Mouse (Mus musculus) liver, postnatal 0 days (tissue): ENCODE results near the gene Eif2b4. TPM values are rescaled to one million over a fixed set of nuclear protein-coding genes. Genes with fewer than 3 reads are reported as not detected.

Experiments
- ATAC-seq: fragments of 200-750 bp; cut with Nextera tagmentation; 2 replicates; pipeline ENCODE4 v1.8.0; 2017; ENCODE audit warnings: mild to moderate bottlenecking, moderate library complexity
- DNase-seq: peaks from one replicate; pipeline ENCODE4 v3.0.0-alpha.2; 2016
- H3K27ac ChIP-seq: fragments of 300-500 bp; sonication (generic); 2 replicates; pipeline ENCODE4 v1.5.1; 2014; ENCODE audit warnings: antibody characterized with exemption, moderate library complexity, mild to moderate bottlenecking, low read depth
- H3K27me3 ChIP-seq: fragments of 300-500 bp; sonication (generic); 2 replicates; pipeline ENCODE4 v1.6.1; 2014; ENCODE audit warnings: low read length, control low read depth, mixed read lengths; ENCODE audit not compliant: insufficient read depth
- H3K36me3 ChIP-seq: fragments of 300-500 bp; sonication (generic); replicated peaks from 2 replicates; pipeline ENCODE4 v1.6.1; 2014; ENCODE audit warnings: mild to moderate bottlenecking, control low read depth, low read length, moderate library complexity, mixed read lengths; ENCODE audit not compliant: insufficient read depth
- H3K4me1 ChIP-seq: fragments of 300-500 bp; sonication (generic); 2 replicates; pipeline ENCODE4 v1.6.1; 2014; ENCODE audit warnings: antibody characterized with exemption, mild to moderate bottlenecking, control low read depth; ENCODE audit not compliant: insufficient read depth
- H3K4me2 ChIP-seq: fragments of 300-500 bp; sonication (generic); 2 replicates; pipeline ENCODE4 v1.6.1; 2014; ENCODE audit warnings: low read depth, mild to moderate bottlenecking, low read length, moderate library complexity, mixed read lengths
- H3K4me3 ChIP-seq: fragments of 300-500 bp; sonication (generic); 2 replicates; pipeline ENCODE4 v1.5.1; 2014; ENCODE audit warnings: low read depth, low read length
- H3K9ac ChIP-seq: fragments of 300-500 bp; sonication (generic); replicated peaks from 2 replicates; pipeline ENCODE4 v1.6.1; 2014; ENCODE audit warnings: mild to moderate bottlenecking, moderate library complexity
- H3K9me3 ChIP-seq: fragments of 300-500 bp; sonication (generic); 2 replicates; pipeline ENCODE4 v1.6.1; 2016; ENCODE audit warnings: mild to moderate bottlenecking, control low read depth, low read length, mixed read lengths
- CTCF ChIP-seq: sonication (generic); IDR thresholded peaks from 2 replicates; pipeline ENCODE4 v1.5.1; 2016; ENCODE audit warnings: antibody characterized with exemption, low read depth
- EP300 ChIP-seq: IDR thresholded peaks from 2 replicates; pipeline ENCODE4 v1.6.1; 2016; ENCODE audit warnings: antibody characterized with exemption, low read depth, mild to moderate bottlenecking
- WGBS: fragments of 180-500 bp; shearing (Covaris S2); extraction: QIAGEN DNeasy Blood & Tissue Kit; methylation state at CpG from one replicate; pipeline ENCODE4 v1.1.7; 2014; ENCODE audit not compliant: insufficient replicate concordance; 5-methylcytosine and 5-hydroxymethylcytosine counted together
- polyA plus RNA-seq: library from polyadenylated mRNA; unstranded; fragments of >200 nt; fragmentation: Nextera tagmentation; extraction: Ambion mirVana; gene quantifications from 2 replicates; pipeline ENCODE4 v1.2.1, GENCODE M21; 2015

Eif2b4 gene
- polyA plus RNA-seq, 1 experiment from 2014 or later: 35.5 TPM

DNA sequence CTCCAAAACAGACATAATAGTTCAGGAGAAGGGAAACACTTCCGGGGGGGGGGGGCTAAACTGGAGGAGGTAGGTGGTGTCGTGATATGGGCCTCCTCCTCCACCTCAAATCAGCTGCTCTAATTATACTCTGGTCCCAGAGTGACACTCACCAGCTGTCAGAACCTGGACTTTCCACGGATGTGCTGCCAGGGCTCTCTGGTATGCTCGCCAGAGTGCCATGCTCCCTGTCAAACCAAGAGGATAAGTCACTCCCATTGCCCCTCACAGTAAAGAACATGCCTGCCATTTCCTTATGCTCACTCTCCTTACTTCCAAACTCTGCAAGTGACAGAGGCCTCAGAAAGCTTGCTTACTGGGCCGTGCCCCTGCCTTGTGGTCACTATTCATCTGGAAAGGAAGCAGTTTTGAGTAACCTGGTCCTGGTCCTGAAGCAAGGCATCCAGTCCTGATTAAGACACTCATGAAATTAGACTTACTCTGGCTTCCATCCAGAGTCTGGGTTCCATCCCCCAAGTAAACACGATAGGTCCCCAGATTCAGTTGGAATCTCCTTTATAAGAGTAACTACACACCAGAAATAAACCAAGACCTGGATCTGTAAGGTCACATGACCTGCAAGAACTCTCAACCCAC lies 39.6 kb downstream of the Eif2b4 start:
- Histone ChIP-seq H3K36me3 (peaks cover 25% of the 10 kb centered on the region), H3K9ac (peak overlapping the region; percentile 72), H3K27me3 (no peaks in the 10 kb centered on the region), H3K4me3 (peak overlapping the region; percentile 74), H3K27ac (no peak overlapping the region), H3K4me2 (peak overlapping the region; percentile 82), H3K9me3 (no peaks in the 10 kb centered on the region), H3K4me1 (peaks cover 12% of the 10 kb centered on the region)
- 30% methylated on average over 6 of the region's 6 CpGs for WGBS
- DNase-seq (no peak), ATAC-seq (peak; percentile 1)
- TF ChIP-seq EP300 (no peak), CTCF (no peak)

- 78% methylated on average over 3 of the region's 3 CpGs for WGBS
- Histone ChIP-seq H3K4me3 (no peak overlapping the region), H3K9me3 (no peaks in the 10 kb centered on the region), H3K27me3 (no peaks in the 10 kb centered on the region), H3K9ac (no peak overlapping the region), H3K36me3 (peaks cover 8% of the 10 kb centered on the region), H3K4me1 (peaks cover 12% of the 10 kb centered on the region), H3K4me2 (no peak overlapping the region), H3K27ac (no peak overlapping the region)
- ATAC-seq (0 out of 2 replicates have a peak, but pooled peaks have one; percentile 22), DNase-seq (no peak)
- TF ChIP-seq EP300: no peak
- peak; percentile 37 for TF ChIP-seq CTCF
Observed at GRCm38 (mm10) chr5:31151746-31152145, 41.5 kb downstream of the Eif2b4 start.

- no peak for DNase-seq
- no peaks in the 10 kb centered on the region for H3K9me3 ChIP-seq
- no peak for TF ChIP-seq EP300
- no peak for TF ChIP-seq CTCF
Observed at GRCm38 (mm10) chr5:31149781-31150180, 43.4 kb downstream of the Eif2b4 start.

GRCm38 (mm10) chr5:31138968-31139425 lies 54.2 kb downstream of the Eif2b4 start:
- Histone ChIP-seq H3K27me3 (peaks cover 49% of the 10 kb centered on the region), H3K9ac (no peak overlapping the region), H3K4me3 (no peak overlapping the region), H3K4me2 (no peak overlapping the region), H3K36me3 (no peaks in the 10 kb centered on the region), H3K9me3 (no peaks in the 10 kb centered on the region), H3K27ac (no peak overlapping the region), H3K4me1 (0 out of 2 replicates have a peak, but pooled peaks cover 4% of the 10 kb centered on the region)
- TF ChIP-seq CTCF (no peak), EP300 (no peak)
- DNase-seq (no peak), ATAC-seq (no peak)
- 11% methylated on average over 9 of the region's 9 CpGs for WGBS

More at GRCm38 (mm10) chr5:31149781-31150180, 43.4 kb downstream of the Eif2b4 start:
- Histone ChIP-seq H3K36me3 (peaks cover 5% of the 10 kb centered on the region; the same call in 1 of the 2 replicates), H3K4me1 (peaks cover 11% of the 10 kb centered on the region), H3K4me3 (no peak overlapping the region), H3K27ac (no peak overlapping the region), H3K9ac (no peak overlapping the region), H3K27me3 (no peaks in the 10 kb centered on the region), H3K4me2 (no peak overlapping the region)
- 73% methylated on average over 4 of the region's 4 CpGs for WGBS
- no peak for ATAC-seq

DNA sequence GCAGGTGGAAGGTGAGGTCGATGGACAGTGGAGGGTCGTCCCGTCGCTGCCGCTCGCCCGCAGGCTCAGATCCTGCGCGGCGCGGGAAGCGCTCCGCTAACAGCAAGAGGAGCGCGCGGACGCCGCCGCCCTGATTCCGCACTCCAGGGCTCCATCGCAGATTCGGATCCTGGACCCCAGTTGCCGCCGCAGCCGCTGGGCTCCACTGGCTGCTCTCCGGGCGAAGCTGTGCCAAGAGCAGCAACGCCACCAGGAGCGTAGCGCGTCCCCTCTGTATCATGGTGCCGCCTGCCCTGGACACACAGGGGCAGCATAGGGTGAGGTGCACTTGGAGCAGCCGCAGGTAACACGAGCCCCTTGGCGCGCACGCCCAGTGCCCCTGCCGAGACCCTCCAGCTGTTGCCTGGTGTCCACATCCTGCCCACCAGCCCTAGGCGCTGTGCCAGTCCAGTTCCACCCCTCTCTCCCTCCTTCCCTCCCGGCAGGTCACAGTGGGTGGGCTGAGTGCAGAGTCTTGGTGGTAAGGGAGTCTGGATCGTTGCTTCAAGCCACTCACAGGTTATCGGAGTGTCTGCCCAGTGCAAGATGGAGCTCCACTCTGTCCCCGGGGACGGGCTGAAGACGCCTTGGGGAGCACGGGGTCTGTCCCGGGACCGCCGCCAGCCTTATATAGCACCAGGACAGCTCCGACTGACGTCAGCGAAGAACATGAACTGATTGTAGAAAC lies 54.8 kb downstream of the Eif2b4 start, which contains the start of gene Ucn:
Ucn (minus strand) TSS at position 589 of the 727 bp plus-strand sequence.
- H3K9ac ChIP-seq: no peak within 1 kb of the TSS
- TF ChIP-seq CTCF (no peak), EP300 (no peak)
- H3K27me3 ChIP-seq: peaks cover 54% of the 10 kb centered on the region
- H3K4me2 ChIP-seq: no peak within 1 kb of the TSS
- H3K27ac ChIP-seq: no peak within 1 kb of the TSS
- H3K4me3 ChIP-seq: no peak within 1 kb of the TSS
- WGBS: 3% methylated on average over 47 of the region's 52 CpGs
- no peaks in the 10 kb centered on the region for H3K9me3 ChIP-seq
- 0 out of 2 replicates have a peak, but pooled peaks cover 4% of the 10 kb centered on the region for H3K4me1 ChIP-seq
- ATAC-seq: no peak
- DNase-seq: no peak
- H3K36me3 ChIP-seq: no peaks in the 10 kb centered on the region

GRCm38 (mm10) chr5:31137658-31138057 lies 55.6 kb downstream of the Eif2b4 start:
- Histone ChIP-seq H3K27ac (no peak overlapping the region), H3K27me3 (peaks cover 54% of the 10 kb centered on the region), H3K4me1 (0 out of 2 replicates have a peak, but pooled peaks cover 4% of the 10 kb centered on the region), H3K4me3 (no peak overlapping the region), H3K9ac (no peak overlapping the region), H3K9me3 (no peaks in the 10 kb centered on the region), H3K36me3 (no peaks in the 10 kb centered on the region), H3K4me2 (no peak overlapping the region)
- ATAC-seq (no peak), DNase-seq (no peak)
- no peak for TF ChIP-seq EP300
- TF ChIP-seq CTCF: no peak
- 4% methylated on average over 13 of the region's 13 CpGs for whole genome bisulfite sequencing

Other genes with a start within 250 kb of the Eif2b4 start
- gene Cgref1, start 247.8 kb downstream of the Eif2b4 start, polyA plus RNA-seq: 18.7 and 22.8 TPM in 2 replicates
- 79.2 and 80.6 TPM in 2 replicates for gene Preb, start 233.1 kb downstream of the Eif2b4 start, polyA plus RNA-seq
- gene Tcf23, start 224.8 kb downstream of the Eif2b4 start, polyA plus RNA-seq: 0.05 TPM in 1 of 2 replicates, not detected in the other
- 162 and 169 TPM in 2 replicates for gene Atraid, start 145.1 kb downstream of the Eif2b4 start, polyA plus RNA-seq
- 3.1 and 3.7 TPM in 2 replicates for gene Slc5a6, start 144.5 kb downstream of the Eif2b4 start, polyA plus RNA-seq
- gene Cad, start 138.7 kb downstream of the Eif2b4 start, polyA plus RNA-seq: 3.1 and 4.2 TPM in 2 replicates
- not detected in 2 replicates for gene Dnajc5g, start 87.1 kb downstream of the Eif2b4 start, polyA plus RNA-seq
- 0.24 and 0.72 TPM in 2 replicates for gene Slc30a3, start 85.2 kb downstream of the Eif2b4 start, polyA plus RNA-seq
- 0.12 and 0.86 TPM in 2 replicates for gene Trim54, start 76.7 kb downstream of the Eif2b4 start, polyA plus RNA-seq
- gene Ucn, start 54.6 kb downstream of the Eif2b4 start, polyA plus RNA-seq: not detected in 2 replicates
- 16.5 and 17.6 TPM in 2 replicates for gene Mpv17, start 39.2 kb downstream of the Eif2b4 start, polyA plus RNA-seq
- gene Gm29609, start 13.5 kb downstream of the Eif2b4 start, polyA plus RNA-seq: 0.21 and 0.59 TPM in 2 replicates
- gene Gtf3c2, start 13.3 kb downstream of the Eif2b4 start, polyA plus RNA-seq: 15.0 and 16.8 TPM in 2 replicates
- gene Snx17, start 203 bp downstream of the Eif2b4 start, polyA plus RNA-seq: 29.4 and 29.9 TPM in 2 replicates
- gene Zfp513, start 8.9 kb upstream of the Eif2b4 start, polyA plus RNA-seq: 2.9 TPM in 2 replicates
- gene Ppm1g, start 27.3 kb upstream of the Eif2b4 start, polyA plus RNA-seq: 49.4 and 56.9 TPM in 2 replicates
- gene Nrbp1, start 47.4 kb upstream of the Eif2b4 start, polyA plus RNA-seq: 42.9 and 43.0 TPM in 2 replicates
- gene Gm9970, start 47.8 kb upstream of the Eif2b4 start, polyA plus RNA-seq: 0.28 TPM in 1 of 2 replicates, not detected in the other
- 6.5 and 7.5 TPM in 2 replicates for gene Krtcap3, start 58.3 kb upstream of the Eif2b4 start, polyA plus RNA-seq
- gene Ift172, start 97.7 kb upstream of the Eif2b4 start, polyA plus RNA-seq: 2.3 and 2.7 TPM in 2 replicates
- 4.4 and 5.4 TPM in 2 replicates for gene Fndc4, start 102.7 kb upstream of the Eif2b4 start, polyA plus RNA-seq
- 53.7 and 63.1 TPM in 2 replicates for gene Gckr, start 104.0 kb upstream of the Eif2b4 start, polyA plus RNA-seq